Mouse (Mus musculus): ENCODE data around the gene Gm20671.

The Gm20671 gene

GRCm38 (mm10) chr5:32820471-32820870 is 6.4 kb downstream of the Gm20671 start:
- no peak for TF ChIP-seq GATA4 (IDR thresholded peaks at IDR 0.05; ENCODE audit: insufficient replicate concordance, low read length)

DNA sequence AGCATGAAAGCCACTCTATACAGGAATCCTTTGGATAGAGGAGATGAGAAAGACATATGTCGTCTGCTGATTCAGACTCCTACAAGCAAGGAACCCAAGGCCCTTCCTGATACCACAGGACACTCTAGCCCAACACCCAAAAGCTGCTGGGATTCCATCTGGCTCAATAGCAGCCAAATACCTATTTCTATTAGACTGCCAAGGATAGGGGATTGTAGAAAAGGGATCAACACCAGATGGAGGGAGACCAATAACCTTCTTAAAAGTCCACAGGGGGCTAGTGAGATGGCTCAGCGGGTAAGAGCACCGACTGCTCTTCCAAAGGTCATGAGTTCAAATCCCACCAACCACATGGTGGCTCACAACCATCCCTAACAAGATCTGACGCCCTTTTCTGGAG is 11.5 kb downstream of the Gm20671 start:
- no peak for TF ChIP-seq GATA4 (IDR thresholded peaks at IDR 0.05; ENCODE audit: insufficient replicate concordance, low read length)

GRCm38 (mm10) chr5:32785313-32785915 is 41.5 kb downstream of the Gm20671 start, which contains the start of gene Pisd:
Pisd (minus strand) TSS chr5:32785646.
- TF ChIP-seq GATA4 (IDR thresholded peaks at IDR 0.05; ENCODE audit: insufficient replicate concordance, low read length) = no peak

- TF ChIP-seq GATA4 (IDR thresholded peaks at IDR 0.05; ENCODE audit: insufficient replicate concordance, low read length) = no peak
These were observed 42.2 kb downstream of the Gm20671 start for GRCm38 (mm10) chr5:32784726-32785125.

DNA sequence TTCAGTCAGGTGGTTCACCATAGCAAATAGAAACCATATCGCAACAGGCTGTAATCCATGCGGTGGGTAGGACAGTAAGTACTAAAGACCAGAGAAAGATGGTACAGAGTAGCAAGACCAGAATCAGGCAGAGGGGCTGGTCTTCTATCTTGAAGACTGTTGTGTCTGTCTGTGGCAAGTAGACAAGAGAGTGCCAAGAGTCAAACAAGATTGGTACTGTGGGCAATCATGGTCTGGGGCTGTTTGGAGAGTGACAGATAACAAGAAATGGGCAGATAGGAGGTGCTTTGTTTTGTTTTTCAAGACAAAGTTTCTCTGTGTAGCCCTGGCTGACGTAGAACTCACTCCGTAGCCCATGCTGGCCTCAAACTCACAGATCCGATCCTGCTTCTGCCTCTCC is 45.3 kb downstream of the Gm20671 start:
- TF ChIP-seq GATA4 (IDR thresholded peaks at IDR 0.05; ENCODE audit: insufficient replicate concordance, low read length) = no peak

DNA sequence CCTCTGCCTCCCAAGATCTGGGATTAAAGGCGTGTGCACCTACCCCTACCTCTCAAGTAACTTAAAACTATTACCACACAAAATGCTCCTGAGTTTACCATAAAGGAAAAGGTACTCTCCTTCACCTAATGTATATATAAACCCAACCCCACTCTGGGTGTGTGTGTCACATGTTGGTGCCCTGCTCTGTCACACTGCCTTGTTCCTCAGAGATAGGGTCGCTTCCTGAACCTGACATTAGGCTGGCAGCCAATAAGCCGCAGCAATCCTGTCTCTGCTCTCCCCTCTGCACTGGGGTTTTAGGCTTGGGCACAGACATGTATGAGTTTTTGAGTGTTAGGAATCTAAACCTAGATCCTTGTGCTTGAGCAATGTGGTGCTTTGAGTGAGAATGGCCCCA is 48.7 kb downstream of the Gm20671 start:
- no peak for TF ChIP-seq GATA4 (IDR thresholded peaks at IDR 0.05; ENCODE audit: insufficient replicate concordance, low read length)

- no peak for TF ChIP-seq GATA4 (IDR thresholded peaks at IDR 0.05; ENCODE audit: insufficient replicate concordance, low read length)
These were observed 54.5 kb downstream of the Gm20671 start for GRCm38 (mm10) chr5:32772361-32772760.

GRCm38 (mm10) chr5:32767636-32768373 is 59.1 kb downstream of the Gm20671 start:
- no peak for TF ChIP-seq GATA4 (IDR thresholded peaks at IDR 0.05; ENCODE audit: insufficient replicate concordance, low read length)

DNA sequence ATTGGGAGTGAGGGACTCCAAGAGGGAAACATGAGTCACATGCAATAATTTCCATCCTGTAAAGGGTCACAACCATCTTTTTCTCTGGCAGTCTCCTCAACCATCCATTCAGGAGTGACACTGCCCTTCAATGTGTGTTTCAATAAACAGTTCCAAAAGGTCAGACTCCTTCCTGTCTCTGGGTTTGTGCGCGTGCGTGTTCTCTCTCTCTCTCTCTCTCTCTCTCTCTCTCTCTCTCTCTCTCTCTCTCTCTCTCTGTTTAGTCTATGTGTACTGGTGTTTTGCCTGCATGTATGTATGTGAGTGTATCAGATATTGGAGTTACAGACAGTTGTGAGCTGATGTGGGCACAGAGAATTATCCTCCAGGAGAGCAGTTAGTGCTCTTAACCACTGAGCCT is 59.9 kb downstream of the Gm20671 start:
- no peak for TF ChIP-seq GATA4 (IDR thresholded peaks at IDR 0.05; ENCODE audit: insufficient replicate concordance, low read length)

DNA sequence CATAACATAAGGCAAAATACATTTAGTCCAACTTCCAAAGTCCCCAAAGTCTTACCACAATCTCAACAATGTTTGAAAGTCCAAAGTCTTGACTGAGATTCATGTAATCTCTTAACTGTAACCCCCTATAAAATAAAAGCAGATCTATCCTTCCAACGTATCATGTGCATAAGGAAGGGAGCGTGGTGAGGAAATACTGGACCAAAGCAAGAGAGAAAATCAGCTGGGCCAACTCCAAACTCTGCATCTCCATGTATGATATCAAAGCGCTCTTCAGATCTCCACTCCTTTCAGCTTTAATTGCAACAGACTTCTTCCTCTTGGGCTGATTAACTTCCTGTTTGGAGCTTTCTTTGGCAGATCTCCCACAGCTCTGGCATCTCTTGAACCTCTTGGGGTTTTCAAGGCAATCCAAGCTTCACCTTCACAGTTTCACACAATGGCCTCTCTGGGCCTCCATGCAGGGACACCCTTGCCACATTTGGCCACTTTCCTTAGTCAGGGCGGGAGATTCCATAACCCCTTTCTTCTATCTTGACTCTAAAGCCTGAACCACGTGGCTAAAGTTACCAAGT is 65.3 kb downstream of the Gm20671 start:
- TF ChIP-seq GATA4 (IDR thresholded peaks at IDR 0.05; ENCODE audit: insufficient replicate concordance, low read length) = no peak

- no peak for TF ChIP-seq GATA4 (IDR thresholded peaks at IDR 0.05; ENCODE audit: insufficient replicate concordance, low read length)
These were observed 66.1 kb downstream of the Gm20671 start for GRCm38 (mm10) chr5:32760787-32761186.

DNA sequence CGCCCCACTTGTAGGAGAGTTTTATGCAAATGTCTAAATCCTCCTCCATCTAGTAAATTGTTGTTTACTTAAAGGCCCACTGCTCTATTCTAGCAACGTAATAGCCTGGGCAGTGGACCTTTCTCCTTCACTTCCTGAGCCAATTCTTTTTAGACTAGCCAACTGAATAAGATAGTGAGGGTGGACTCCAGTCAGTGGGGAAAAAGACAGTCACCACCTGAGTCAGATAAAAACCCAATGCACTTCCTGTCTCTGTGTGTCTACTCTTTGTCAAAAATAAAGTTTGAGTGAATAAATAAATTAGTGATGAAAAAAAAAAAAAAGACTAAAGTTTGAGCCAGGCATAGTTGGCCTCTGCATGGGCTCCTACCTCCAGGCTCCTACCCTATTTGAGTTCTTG is 67.2 kb downstream of the Gm20671 start:
- TF ChIP-seq GATA4 (IDR thresholded peaks at IDR 0.05; ENCODE audit: insufficient replicate concordance, low read length) = no peak

DNA sequence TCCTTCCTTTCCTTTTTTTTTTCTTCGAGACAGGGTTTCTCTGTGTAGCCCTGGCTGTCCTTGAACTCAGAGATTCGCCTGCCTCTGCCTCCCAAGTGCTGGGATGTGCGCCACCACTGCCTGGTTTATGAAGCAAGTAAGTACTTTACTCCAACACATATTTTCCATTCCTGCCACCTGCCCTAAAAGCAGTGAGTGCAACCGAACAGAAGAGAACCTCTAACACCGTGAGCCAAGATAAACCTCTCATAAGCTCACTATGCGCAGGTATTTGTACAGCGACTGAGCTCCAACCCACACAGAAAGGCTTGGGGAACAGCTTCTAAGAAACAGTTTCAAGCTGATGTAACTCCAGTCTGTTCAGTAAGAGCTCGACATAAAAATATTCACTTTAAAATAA is 70.8 kb downstream of the Gm20671 start:
- no peak for TF ChIP-seq GATA4 (IDR thresholded peaks at IDR 0.05; ENCODE audit: insufficient replicate concordance, low read length)

DNA sequence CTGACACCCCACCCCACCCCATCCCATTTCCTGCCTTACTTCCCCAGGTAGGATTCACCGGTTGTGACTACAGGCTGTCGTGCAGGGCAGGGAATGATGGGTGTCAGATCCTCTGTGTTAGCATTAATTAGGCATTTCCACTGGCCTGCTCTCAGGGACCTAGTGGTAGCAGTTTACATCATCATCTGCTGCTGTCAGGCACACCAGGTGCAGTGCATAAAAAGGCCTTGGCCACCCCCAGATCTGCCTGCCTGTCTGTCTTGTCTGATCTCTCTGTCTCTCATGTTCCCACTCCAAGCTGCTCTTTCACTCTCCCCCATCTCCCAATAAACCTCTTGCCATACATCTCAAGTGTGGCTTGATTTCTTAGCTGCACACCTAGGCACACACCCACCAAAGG is 75.2 kb downstream of the Gm20671 start:
- no peak for TF ChIP-seq GATA4 (IDR thresholded peaks at IDR 0.05; ENCODE audit: insufficient replicate concordance, low read length)

DNA sequence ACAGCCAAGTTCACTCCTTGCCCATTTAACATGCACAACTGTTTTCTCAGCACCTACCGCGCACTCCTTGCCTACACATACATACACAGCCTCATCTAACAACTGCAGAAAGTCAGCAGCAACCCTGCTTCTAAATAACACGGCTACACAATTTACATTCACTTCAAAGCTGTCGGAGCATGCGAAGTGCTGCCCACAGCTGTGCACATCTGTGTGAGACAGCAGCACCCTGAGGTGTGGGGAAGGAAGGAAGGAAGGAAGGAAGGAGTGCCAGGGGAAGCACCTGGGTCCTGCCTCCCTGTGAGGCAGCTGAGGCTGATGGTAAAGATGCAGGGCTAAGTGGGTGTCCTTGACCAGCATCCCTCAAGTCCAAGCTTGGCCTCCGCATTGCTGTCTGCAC is 78.0 kb downstream of the Gm20671 start:
- TF ChIP-seq GATA4 (IDR thresholded peaks at IDR 0.05; ENCODE audit: insufficient replicate concordance, low read length) = no peak

DNA sequence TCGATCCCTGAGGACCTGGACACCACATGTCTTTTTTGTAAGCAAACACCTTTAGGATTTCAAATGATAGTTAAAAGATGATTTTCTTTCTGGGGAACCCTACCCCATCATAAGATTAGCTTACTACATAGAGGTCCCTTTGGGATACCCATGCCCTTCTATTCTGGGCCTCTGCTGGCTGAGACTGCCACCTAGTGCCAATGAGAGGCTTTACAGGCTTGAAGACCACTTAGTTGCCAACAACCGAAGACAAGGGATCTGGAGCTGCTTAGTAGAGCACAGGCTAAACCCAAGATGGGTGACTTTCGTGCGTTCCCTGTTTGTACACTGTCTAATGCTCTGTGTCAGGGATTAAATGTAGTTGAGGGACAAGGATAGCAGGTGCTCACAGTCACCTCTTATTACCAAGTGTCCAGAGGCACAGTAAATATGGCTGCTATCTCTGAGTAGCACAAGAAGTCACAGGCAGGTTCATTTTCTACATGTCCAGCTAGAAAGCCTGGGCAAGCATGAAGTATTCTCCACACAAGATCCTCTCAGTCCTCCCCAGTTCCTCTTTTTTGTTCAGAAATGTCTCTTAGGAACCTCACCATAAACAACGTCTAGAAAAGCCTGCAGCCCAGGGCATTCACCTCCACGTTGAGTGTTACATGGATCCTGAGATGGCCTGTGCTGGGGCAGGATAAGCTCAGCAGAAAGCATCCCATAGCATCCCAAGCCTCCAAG is 79.1 kb downstream of the Gm20671 start:
- no peak for TF ChIP-seq GATA4 (IDR thresholded peaks at IDR 0.05; ENCODE audit: insufficient replicate concordance, low read length)
